Mouse (Mus musculus) liver (tissue): ENCODE measurements around the gene AC109138.7.

Source experiments
- DNase-seq: peaks from one replicate; pipeline ENCODE4 v3.0.0-alpha.2; 2020; ENCODE audit warnings: mixed read lengths

Gene AC109138.7

GRCm38 (mm10) chr19:4193129-4193528 is 21.0 kb upstream of the AC109138.7 start:
- DNase-seq: no peak

- DNase-seq: no peak
These were observed 20.0 kb upstream of the AC109138.7 start for GRCm38 (mm10) chr19:4194021-4194724.

- DNase-seq: no peak
These were observed 19.1 kb upstream of the AC109138.7 start for GRCm38 (mm10) chr19:4194776-4195650.

- DNase-seq: no peak
These were observed 18.1 kb upstream of the AC109138.7 start for GRCm38 (mm10) chr19:4196048-4196447.

GRCm38 (mm10) chr19:4196548-4196947 is 17.6 kb upstream of the AC109138.7 start:
- DNase-seq: no peak

GRCm38 (mm10) chr19:4197180-4197579 is 17.0 kb upstream of the AC109138.7 start:
- DNase-seq: no peak

GRCm38 (mm10) chr19:4201291-4201909 is 12.8 kb upstream of the AC109138.7 start, which contains the start of gene Rad9a:
TSS of gene Rad9a (minus strand) at chr19:4201662.
- peak; percentile 95 for DNase-seq

GRCm38 (mm10) chr19:4202149-4202548 is 12.0 kb upstream of the AC109138.7 start:
- no peak for DNase-seq

- no peak for DNase-seq
These were observed 11.0 kb upstream of the AC109138.7 start for GRCm38 (mm10) chr19:4203148-4203547.

- no peak for DNase-seq
These were observed 10.4 kb upstream of the AC109138.7 start for GRCm38 (mm10) chr19:4203604-4204326.

GRCm38 (mm10) chr19:4204889-4205288 is 9.3 kb upstream of the AC109138.7 start:
- no peak for DNase-seq

GRCm38 (mm10) chr19:4206971-4207370 is 7.2 kb upstream of the AC109138.7 start:
- DNase-seq: peak; percentile 66

- no peak for DNase-seq
These were observed 5.6 kb upstream of the AC109138.7 start for GRCm38 (mm10) chr19:4208563-4208962.

GRCm38 (mm10) chr19:4211891-4212588 is 2.1 kb upstream of the AC109138.7 start:
- DNase-seq: no peak

GRCm38 (mm10) chr19:4213524-4213974 is 608 bp upstream of the AC109138.7 start:
- DNase-seq: no peak

- DNase-seq: peak; percentile 33
These were observed 754 bp downstream of the AC109138.7 start for GRCm38 (mm10) chr19:4214771-4215450.

GRCm38 (mm10) chr19:4215451-4215840 is 1.3 kb downstream of the AC109138.7 start:
- DNase-seq: no peak

GRCm38 (mm10) chr19:4216041-4216685 is 2.0 kb downstream of the AC109138.7 start:
- DNase-seq: no peak

GRCm38 (mm10) chr19:4217140-4217539 is 3.0 kb downstream of the AC109138.7 start:
- DNase-seq: no peak

GRCm38 (mm10) chr19:4217855-4218254 is 3.7 kb downstream of the AC109138.7 start:
- no peak for DNase-seq

GRCm38 (mm10) chr19:4218293-4218692 is 4.1 kb downstream of the AC109138.7 start:
- no peak for DNase-seq
